9 mouse cellular contexts compared by ENCODE assay signal in genomic region chr3:88030608-88031395, GRCm38 (mm10). TPM values are rescaled to one million over a fixed set of nuclear protein-coding genes. Genes with fewer than 3 reads are reported as not detected.
A peak's percentile ranks its signal among the peaks of the same experiment; 100 is the strongest.
DNase-seq lines count a peak whose midpoint lies in the region; ATAC-seq lines count a peak whose summit lies in the region.
"Had no signal": no experiment of that assay in that cellular context is flagged by ENCODE, and none has a peak within 500 bp of the region (broad histone marks: within the 10 kb centered on the region; RNA-seq: fewer than 3 reads in every experiment).

No protein-coding gene starts in this region.

- no peaks in the 10 kb centered on the region for H3K4me1 ChIP-seq in embryonic facial prominence, embryonic 14.5 days (ENCODE audit: control insufficient read depth, insufficient read depth, low read length)
- peaks cover 12% of the 10 kb centered on the region; the same call in 1 of the 2 replicates for H3K4me1 ChIP-seq in embryonic facial prominence, embryonic 10.5 days
- H3K4me1 ChIP-seq: limb, embryonic 12.5 days had no signal

- peaks cover 7% of the 10 kb centered on the region for H3K9me3 ChIP-seq in embryonic facial prominence, embryonic 14.5 days (ENCODE audit: control insufficient read depth, low read length)
- H3K9me3 ChIP-seq in embryonic facial prominence, embryonic 10.5 days: 0 out of 2 replicates have a peak, but pooled peaks cover 6% of the 10 kb centered on the region

- H3K4me2 ChIP-seq in embryonic facial prominence, embryonic 14.5 days (ENCODE audit: low read depth, low read length): no peak overlapping the region
- H3K4me2 ChIP-seq: limb, embryonic 12.5 days had no signal

- no peaks in the 10 kb centered on the region for H3K36me3 ChIP-seq in embryonic facial prominence, embryonic 14.5 days (ENCODE audit: control insufficient read depth, insufficient read depth, low read length)
- no peaks in the 10 kb centered on the region for H3K36me3 ChIP-seq in embryonic facial prominence, embryonic 10.5 days (replicated peaks)
- H3K36me3 ChIP-seq: limb, embryonic 12.5 days had no signal

- peak; percentile 41 for DNase-seq in embryonic facial prominence, embryonic 14.5 days (ENCODE audit: low spot score)
- DNase-seq in embryonic facial prominence, embryonic 10.5 days (ENCODE audit: low spot score): no peak
- peak; percentile 23 for DNase-seq in thymus, postnatal 4 days
- no peak for DNase-seq in thymus, postnatal 10 days (ENCODE audit: low spot score in 2 of 2)
- peak; percentile 60 for DNase-seq in kidney, adult 18-20 months
- peak; percentile 86 to 90 for DNase-seq in lung, adult 18-20 months
- no peak for DNase-seq in spleen, adult 18-20 months

- no peak for ATAC-seq in embryonic facial prominence, embryonic 14.5 days (ENCODE audit: low read depth)
- no peak for ATAC-seq in erythroid progenitor cell, adult 5-6 weeks (replicated peaks; ENCODE audit: low FRiP score, poor library complexity, severe bottlenecking)

- peaks cover 37% of the 10 kb centered on the region for H3K27me3 ChIP-seq in embryonic facial prominence, embryonic 14.5 days (replicated peaks; ENCODE audit: control insufficient read depth, insufficient read depth, low read length)
- peaks cover 64% of the 10 kb centered on the region for H3K27me3 ChIP-seq in embryonic facial prominence, embryonic 10.5 days (replicated peaks; ENCODE audit: low read depth, poor library complexity, severe bottlenecking)

- 15% methylated on average over 19 of the region's 19 CpGs for WGBS in embryonic facial prominence, embryonic 14.5 days
- WGBS in embryonic facial prominence, embryonic 10.5 days: 16% methylated on average over 19 of the region's 19 CpGs

- H3K4me3 ChIP-seq in embryonic facial prominence, embryonic 14.5 days (ENCODE audit: low read depth, low read length): no peak overlapping the region
- H3K4me3 ChIP-seq in embryonic facial prominence, embryonic 10.5 days: no peak overlapping the region
- H3K4me3 ChIP-seq: limb, embryonic 12.5 days had no signal

- H3K9ac ChIP-seq in embryonic facial prominence, embryonic 14.5 days (ENCODE audit: low read depth, low read length): no peak overlapping the region
- H3K9ac ChIP-seq: limb, embryonic 12.5 days had no signal

- H3K27ac ChIP-seq in embryonic facial prominence, embryonic 14.5 days (replicated peaks; ENCODE audit: low read depth, low read length): no peak overlapping the region
- H3K27ac ChIP-seq in embryonic facial prominence, embryonic 10.5 days (replicated peaks): no peak overlapping the region
- H3K27ac ChIP-seq: limb, embryonic 12.5 days had no signal

RNA-seq across cellular contexts. Expression of gene Hapln2, which starts 3.4 kb away (rescaled TPM):
- polyA plus RNA-seq in embryonic facial prominence, embryonic 14.5 days (2014; fragmentation: Nextera tagmentation; extraction: Ambion mirVana): not detected in 2 replicates
- polyA plus RNA-seq in embryonic facial prominence, embryonic 10.5 days (2016; fragmentation: Nextera tagmentation; extraction: Ambion mirVana): not detected in 2 replicates
- total RNA-seq in erythroid progenitor cell, adult 5-6 weeks (2015; ENCODE audit: low replicate concordance): not detected in 2 replicates
- total RNA-seq in erythroid progenitor cell, adult 5-6 weeks (2017; ENCODE audit: low replicate concordance): not detected in 2 replicates

RNA-seq across cellular contexts. Expression of gene Gpatch4, which starts 12.1 kb away (rescaled TPM):
- 28.0 and 29.8 TPM in 2 replicates for polyA plus RNA-seq in embryonic facial prominence, embryonic 14.5 days (2014; fragmentation: Nextera tagmentation; extraction: Ambion mirVana)
- polyA plus RNA-seq in embryonic facial prominence, embryonic 10.5 days (2016; fragmentation: Nextera tagmentation; extraction: Ambion mirVana): 52.2 and 52.4 TPM in 2 replicates
- total RNA-seq in erythroid progenitor cell, adult 5-6 weeks (2015; ENCODE audit: low replicate concordance): 3.6 and 8.4 TPM in 2 replicates
- total RNA-seq in erythroid progenitor cell, adult 5-6 weeks (2017; ENCODE audit: low replicate concordance): 3.6 and 5.4 TPM in 2 replicates

RNA-seq across cellular contexts. Expression of gene Naxe, which starts 27.5 kb away (rescaled TPM):
- 179 and 193 TPM in 2 replicates for polyA plus RNA-seq in embryonic facial prominence, embryonic 14.5 days (2014; fragmentation: Nextera tagmentation; extraction: Ambion mirVana)
- 126 and 145 TPM in 2 replicates for polyA plus RNA-seq in embryonic facial prominence, embryonic 10.5 days (2016; fragmentation: Nextera tagmentation; extraction: Ambion mirVana)
- total RNA-seq in erythroid progenitor cell, adult 5-6 weeks (2015; ENCODE audit: low replicate concordance): 11.9 and 12.2 TPM in 2 replicates
- 5.5 and 7.6 TPM in 2 replicates for total RNA-seq in erythroid progenitor cell, adult 5-6 weeks (2017; ENCODE audit: low replicate concordance)

RNA-seq across cellular contexts. Expression of gene Bcan, which starts 30.8 kb away (rescaled TPM):
- 0.63 and 1.1 TPM in 2 replicates for polyA plus RNA-seq in embryonic facial prominence, embryonic 14.5 days (2014; fragmentation: Nextera tagmentation; extraction: Ambion mirVana)
- 0.32 and 0.41 TPM in 2 replicates for polyA plus RNA-seq in embryonic facial prominence, embryonic 10.5 days (2016; fragmentation: Nextera tagmentation; extraction: Ambion mirVana)
- not detected in 2 replicates for total RNA-seq in erythroid progenitor cell, adult 5-6 weeks (2015; ENCODE audit: low replicate concordance)
- not detected in 2 replicates for total RNA-seq in erythroid progenitor cell, adult 5-6 weeks (2017; ENCODE audit: low replicate concordance)

RNA-seq across cellular contexts. Expression of gene Ttc24, which starts 47.3 kb away (rescaled TPM):
- polyA plus RNA-seq in embryonic facial prominence, embryonic 14.5 days (2014; fragmentation: Nextera tagmentation; extraction: Ambion mirVana): 0.17 and 0.31 TPM in 2 replicates
- polyA plus RNA-seq in embryonic facial prominence, embryonic 10.5 days (2016; fragmentation: Nextera tagmentation; extraction: Ambion mirVana): 0.09 and 0.24 TPM in 2 replicates
- total RNA-seq in erythroid progenitor cell, adult 5-6 weeks (2015; ENCODE audit: low replicate concordance): not detected in 2 replicates
- total RNA-seq in erythroid progenitor cell, adult 5-6 weeks (2017; ENCODE audit: low replicate concordance): not detected in 2 replicates
- polyA plus RNA-seq: limb, embryonic 12.5 days had no signal

Comparison
In these comparisons a context has a peak if more than half of its experiments do, and no peak if none do; other contexts are left out.
1. DNase-seq: peak in embryonic facial prominence, embryonic 14.5 days (single experiment), thymus, postnatal 4 days (single experiment), kidney, adult 18-20 months (single experiment) and lung, adult 18-20 months (2 of 2); none in embryonic facial prominence, embryonic 10.5 days (single experiment), thymus, postnatal 10 days (0 of 2) and spleen, adult 18-20 months (0 of 2).